Mouse (Mus musculus) myocyte (in vitro differentiated cells): ENCODE results near the gene Tfeb. TPM values are rescaled to one million over a fixed set of nuclear protein-coding genes. Genes with fewer than 3 reads are reported as not detected.

ENCODE experiments used
- H3K27me3 ChIP-seq: one replicate; pipeline ENCODE4 v1.6.1; 2011; ENCODE audit not compliant: control insufficient read depth, insufficient read depth, insufficient read length
- H3K36me3 ChIP-seq: one replicate; pipeline ENCODE4 v1.6.1; 2011; ENCODE audit not compliant: control insufficient read depth, insufficient read depth
- H3K4me2 ChIP-seq: one replicate; pipeline ENCODE4 v1.6.1; 2011; ENCODE audit warnings: low read depth, control low read depth
- H3K4me3 ChIP-seq: one replicate; pipeline ENCODE4 v1.5.1; 2011; ENCODE audit warnings: mild to moderate bottlenecking, control low read depth, moderate library complexity
- H3K79me2 ChIP-seq: one replicate; pipeline ENCODE4 v1.6.1; 2011; ENCODE audit not compliant: control insufficient read depth, insufficient read depth
- H3ac ChIP-seq: one replicate; pipeline ENCODE4 v1.6.1; 2011; ENCODE audit not compliant: control insufficient read depth, insufficient read length
- CEBPB ChIP-seq: IDR thresholded peaks from 2 replicates; pipeline ENCODE4 v1.6.1; 2011; ENCODE audit warnings: mild to moderate bottlenecking, moderate library complexity; ENCODE audit not compliant: poor library complexity, insufficient read depth, severe bottlenecking
- E2F4 ChIP-seq: IDR thresholded peaks from one replicate; pipeline ENCODE4 v1.6.1; 2011; ENCODE audit warnings: mild to moderate bottlenecking, control low read depth, moderate library complexity; ENCODE audit not compliant: insufficient read depth
- MAX ChIP-seq: IDR thresholded peaks from one replicate; pipeline ENCODE4 v1.6.1; 2011; ENCODE audit warnings: low read depth, mild to moderate bottlenecking, control low read depth
- MYOD1 ChIP-seq, 3 experiments: IDR thresholded peaks; one replicate each; pipeline ENCODE4 v1.6.1; 2011; ENCODE audit warnings: control low read depth in 2 of 3, low read depth in 2 of 3, mild to moderate bottlenecking in 2 of 3, moderate library complexity in 1 of 3; ENCODE audit not compliant: insufficient read length in 2 of 3, control insufficient read depth in 1 of 3
- MYOG ChIP-seq, 3 experiments: IDR thresholded peaks; one replicate each; pipeline ENCODE4 v1.6.1; 2011; ENCODE audit warnings: control low read depth in 2 of 3, low read depth in 2 of 3, mild to moderate bottlenecking in 2 of 3; ENCODE audit not compliant: insufficient read length in 2 of 3, control insufficient read depth in 1 of 3, insufficient read depth in 1 of 3
- POLR2A ChIP-seq: IDR thresholded peaks from one replicate; pipeline ENCODE4 v1.6.1; 2011; ENCODE audit warnings: low read depth, mild to moderate bottlenecking, control low read depth, moderate library complexity; ENCODE audit not compliant: insufficient read length
- POLR2AphosphoS2 ChIP-seq: IDR thresholded peaks from one replicate; pipeline ENCODE4 v1.6.1; 2011; ENCODE audit warnings: low read depth, control low read depth; ENCODE audit not compliant: insufficient read length
- REST ChIP-seq: IDR thresholded peaks from one replicate; pipeline ENCODE4 v1.6.1; 2011; ENCODE audit warnings: mild to moderate bottlenecking, control low read depth, moderate library complexity; ENCODE audit not compliant: insufficient read depth, insufficient read length
- SRF ChIP-seq: IDR thresholded peaks from one replicate; pipeline ENCODE4 v1.6.1; 2011; ENCODE audit warnings: low read depth; ENCODE audit not compliant: control insufficient read depth, insufficient read length
- TCF12 ChIP-seq: IDR thresholded peaks from one replicate; pipeline ENCODE4 v1.6.1; 2011; ENCODE audit warnings: mild to moderate bottlenecking, control low read depth; ENCODE audit not compliant: poor library complexity, insufficient read depth, severe bottlenecking
- TCF3 ChIP-seq: IDR thresholded peaks from one replicate; pipeline ENCODE4 v1.6.1; 2011; ENCODE audit warnings: low read depth, control low read depth; ENCODE audit not compliant: insufficient read length
- USF1 ChIP-seq: IDR thresholded peaks from one replicate; pipeline ENCODE4 v1.6.1; 2011; ENCODE audit warnings: low read depth, mild to moderate bottlenecking, control low read depth, moderate library complexity
- polyA plus RNA-seq: library from polyadenylated mRNA; unstranded; fragments of >200 nt; fragmentation: generic; extraction: Trizol; gene quantifications from one replicate; pipeline ENCODE4 v1.2.1, GENCODE M21; 2012; ENCODE audit warnings: missing spikeins

Tfeb gene
- polyA plus RNA-seq, 1 experiment = 16.5 TPM

DNA sequence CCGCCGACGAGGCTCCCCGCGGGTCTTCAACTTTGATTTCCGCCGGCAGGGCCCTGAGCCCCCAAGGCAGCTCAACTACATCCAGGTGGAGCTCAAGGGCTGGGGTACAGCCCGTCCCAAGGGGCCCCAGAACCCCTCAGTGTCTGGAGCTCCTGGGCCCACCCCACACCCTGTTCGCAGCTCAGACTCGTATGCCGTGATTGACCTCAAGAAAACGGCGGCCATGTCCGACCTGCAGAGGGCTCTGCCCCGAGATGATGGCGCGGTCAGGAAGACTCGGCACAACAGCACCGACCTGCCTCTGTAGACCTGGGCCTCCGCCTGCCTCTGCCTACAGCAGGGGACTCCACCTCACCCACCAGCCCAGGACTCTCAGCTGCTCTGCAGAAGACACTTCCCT lies 33.3 kb upstream of the Tfeb start:
- Histone ChIP-seq H3K79me2 (no peaks in the 10 kb centered on the region), H3K4me2 (no peak overlapping the region), H3K27me3 (peaks cover 16% of the 10 kb centered on the region), H3ac (no peak overlapping the region), H3K4me3 (no peak overlapping the region), H3K36me3 (no peaks in the 10 kb centered on the region)
- TF ChIP-seq REST (no peak), TCF3 (no peak), MYOD1 (IDR thresholded peaks at IDR 0.05; ENCODE audit: control insufficient read depth in 1 of 3, insufficient read length in 2 of 3, low read depth in 2 of 3) (no peak), E2F4 (no peak)

DNA sequence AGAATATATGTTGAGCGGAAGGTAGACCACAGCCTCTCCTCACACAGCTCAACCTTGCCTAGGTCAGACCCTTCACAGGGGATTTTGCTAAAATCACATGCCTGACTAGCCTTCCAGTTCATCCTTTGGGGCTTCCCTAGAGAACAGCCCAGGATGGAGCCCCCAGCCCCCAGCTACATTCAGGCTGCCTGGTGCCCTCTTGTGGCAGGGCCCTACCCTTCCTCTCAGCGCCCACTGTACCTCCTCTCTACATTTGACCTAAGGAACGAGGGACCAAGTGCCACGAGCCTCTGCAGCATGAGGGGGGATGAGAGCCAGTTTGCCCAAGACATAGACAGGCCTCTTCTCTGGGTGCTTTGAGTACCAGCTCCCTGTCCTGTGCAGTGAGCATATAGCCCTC lies 32.1 kb upstream of the Tfeb start:
- Histone ChIP-seq H3K4me3 (no peak overlapping the region), H3K36me3 (no peaks in the 10 kb centered on the region), H3K27me3 (peaks cover 17% of the 10 kb centered on the region), H3ac (no peak overlapping the region), H3K79me2 (no peaks in the 10 kb centered on the region), H3K4me2 (no peak overlapping the region)
- TF ChIP-seq SRF = no peak
- no peak for TF ChIP-seq MYOD1 (IDR thresholded peaks at IDR 0.05; ENCODE audit: control insufficient read depth in 1 of 3, insufficient read length in 2 of 3, low read depth in 2 of 3)
- TF ChIP-seq POLR2A = no peak
- no peak for TF ChIP-seq TCF3
- no peak for TF ChIP-seq USF1
- TF ChIP-seq E2F4 = no peak
- TF ChIP-seq POLR2AphosphoS2 = no peak
- no peak for TF ChIP-seq TCF12

- no peaks in the 10 kb centered on the region for H3K79me2 ChIP-seq
- H3K27me3 ChIP-seq = peaks cover 18% of the 10 kb centered on the region
- no peaks in the 10 kb centered on the region for H3K36me3 ChIP-seq
- no peak overlapping the region for H3K4me3 ChIP-seq
- H3K4me2 ChIP-seq = no peak overlapping the region
- no peak overlapping the region for H3ac ChIP-seq
- TF ChIP-seq MYOD1 (IDR thresholded peaks at IDR 0.05; ENCODE audit: control insufficient read depth in 1 of 3, insufficient read length in 2 of 3, low read depth in 2 of 3) = peak in 2 of 3 experiments; percentile 28 to 31
- no peak for TF ChIP-seq CEBPB
- TF ChIP-seq MYOG (IDR thresholded peaks at IDR 0.05; ENCODE audit: control insufficient read depth in 1 of 3, insufficient read depth in 1 of 3, insufficient read length in 2 of 3, low read depth in 2 of 3) = peak in 1 of 3 experiments; percentile 40
- no peak for TF ChIP-seq MAX
Observed at GRCm38 (mm10) chr17:47706196-47706595, 30.6 kb upstream of the Tfeb start.

DNA sequence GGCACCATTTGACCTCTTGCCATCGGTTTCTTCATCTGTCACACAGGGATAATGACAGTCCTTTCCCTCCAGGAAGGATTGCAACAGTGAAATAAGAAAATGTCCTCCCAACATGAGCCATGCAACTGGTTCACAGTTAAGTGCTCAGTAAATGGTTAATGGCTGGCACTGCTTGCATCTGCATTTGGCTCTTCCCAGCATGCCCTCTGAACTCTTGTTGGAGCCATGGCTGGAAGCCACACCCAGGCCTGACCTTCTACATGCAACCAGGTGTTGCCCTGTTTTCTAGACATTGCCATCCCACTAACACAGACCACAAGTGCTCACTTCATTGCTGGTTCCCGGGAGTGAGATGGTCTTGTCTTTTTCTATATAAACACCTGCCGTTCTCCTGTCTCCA lies 28.9 kb upstream of the Tfeb start:
- TF ChIP-seq CEBPB (no peak), POLR2AphosphoS2 (no peak), REST (no peak), USF1 (no peak), E2F4 (no peak), SRF (no peak), POLR2A (no peak), MYOD1 (IDR thresholded peaks at IDR 0.05; ENCODE audit: control insufficient read depth in 1 of 3, insufficient read length in 2 of 3, low read depth in 2 of 3) (no peak), TCF3 (no peak), MAX (no peak), TCF12 (no peak), MYOG (IDR thresholded peaks at IDR 0.05; ENCODE audit: control insufficient read depth in 1 of 3, insufficient read depth in 1 of 3, insufficient read length in 2 of 3, low read depth in 2 of 3) (no peak)
- Histone ChIP-seq H3ac (no peak overlapping the region), H3K36me3 (no peaks in the 10 kb centered on the region)

DNA sequence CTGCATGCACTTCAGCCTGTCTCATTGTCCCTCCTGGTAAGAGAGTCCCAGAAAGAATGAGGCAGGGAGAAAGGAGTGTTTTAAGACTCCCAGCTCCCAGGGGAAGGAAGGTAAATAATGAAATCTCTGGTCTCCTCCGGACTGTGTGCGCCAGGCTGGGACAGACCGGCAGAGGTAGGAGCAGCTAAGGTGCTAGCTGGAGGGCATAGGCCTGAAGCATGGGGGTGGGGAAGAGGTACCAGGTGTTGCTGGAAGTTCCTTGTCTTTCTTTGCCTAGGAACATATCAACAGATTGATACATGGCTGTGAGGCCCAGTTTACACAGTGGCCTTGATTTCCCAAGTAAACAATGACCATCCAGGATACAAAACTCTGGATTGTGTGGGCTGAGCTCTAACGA lies 27.9 kb upstream of the Tfeb start:
- Histone ChIP-seq H3K4me3 (no peak overlapping the region), H3K4me2 (no peak overlapping the region), H3K79me2 (no peaks in the 10 kb centered on the region), H3K36me3 (no peaks in the 10 kb centered on the region), H3K27me3 (peaks cover 33% of the 10 kb centered on the region), H3ac (no peak overlapping the region)
- TF ChIP-seq REST = no peak
- no peak for TF ChIP-seq SRF
- TF ChIP-seq TCF3 = no peak
- no peak for TF ChIP-seq CEBPB
- TF ChIP-seq TCF12 = no peak
- no peak for TF ChIP-seq MYOD1 (IDR thresholded peaks at IDR 0.05; ENCODE audit: control insufficient read depth in 1 of 3, insufficient read length in 2 of 3, low read depth in 2 of 3)
- no peak for TF ChIP-seq POLR2AphosphoS2
- no peak for TF ChIP-seq MYOG (IDR thresholded peaks at IDR 0.05; ENCODE audit: control insufficient read depth in 1 of 3, insufficient read depth in 1 of 3, insufficient read length in 2 of 3, low read depth in 2 of 3)
- TF ChIP-seq USF1 = no peak

More for the DNA sequence above, 28.9 kb upstream of the Tfeb start:
- Histone ChIP-seq H3K4me2 (no peak overlapping the region), H3K4me3 (no peak overlapping the region), H3K27me3 (peaks cover 30% of the 10 kb centered on the region), H3K79me2 (no peaks in the 10 kb centered on the region)
